Mouse (Mus musculus): ENCODE results near the gene Crmp1. TPM values are rescaled to one million over a fixed set of nuclear protein-coding genes. Genes with fewer than 3 reads are reported as not detected.

Gene Crmp1
- polyA plus RNA-seq, 1 experiment from 2014 or later: 851 TPM

GRCm38 (mm10) chr5:37244161-37244560 is 2.4 kb downstream of the Crmp1 start:
- Histone ChIP-seq H3K4me2 (ENCODE audit: low read length) (peak overlapping the region; percentile 91), H3K36me3 (ENCODE audit: control insufficient read depth, insufficient read depth, low read length) (no peaks in the 10 kb centered on the region), H3K4me3 (ENCODE audit: low read length) (peak overlapping the region; percentile 71), H3K27me3 (replicated peaks; ENCODE audit: control insufficient read depth, insufficient read depth, low read length) (no peaks in the 10 kb centered on the region), H3K9me3 (ENCODE audit: control insufficient read depth, low read length) (no peaks in the 10 kb centered on the region), H3K4me1 (ENCODE audit: control insufficient read depth, insufficient read depth, low read depth, low read length) (peaks cover 30% of the 10 kb centered on the region), H3K27ac (ENCODE audit: low read depth, low read length) (peak overlapping the region; percentile 94), H3K9ac (ENCODE audit: low read depth, low read length) (peak overlapping the region; percentile 78)
- 2% methylated on average over 13 of the region's 13 CpGs for WGBS
- ATAC-seq: peak; percentile 39

GRCm38 (mm10) chr5:37244666-37245242 is 3.0 kb downstream of the Crmp1 start:
- ATAC-seq: no peak
- WGBS: 35% methylated on average over 9 of the region's 9 CpGs
- Histone ChIP-seq H3K27ac (ENCODE audit: low read depth, low read length) (peak overlapping the region; percentile 94), H3K9ac (ENCODE audit: low read depth, low read length) (peak overlapping the region; percentile 85), H3K9me3 (ENCODE audit: control insufficient read depth, low read length) (no peaks in the 10 kb centered on the region), H3K4me1 (ENCODE audit: control insufficient read depth, insufficient read depth, low read depth, low read length) (peaks cover 34% of the 10 kb centered on the region), H3K27me3 (replicated peaks; ENCODE audit: control insufficient read depth, insufficient read depth, low read length) (no peaks in the 10 kb centered on the region), H3K4me3 (ENCODE audit: low read length) (peak overlapping the region; percentile 71), H3K4me2 (ENCODE audit: low read length) (peak overlapping the region; percentile 91), H3K36me3 (ENCODE audit: control insufficient read depth, insufficient read depth, low read length) (no peaks in the 10 kb centered on the region)

GRCm38 (mm10) chr5:37245651-37246050 is 3.9 kb downstream of the Crmp1 start:
- peak overlapping the region; percentile 71 for H3K4me3 ChIP-seq (ENCODE audit: low read length)
- H3K4me2 ChIP-seq (ENCODE audit: low read length): peak overlapping the region; percentile 91
- H3K9me3 ChIP-seq (ENCODE audit: control insufficient read depth, low read length): no peaks in the 10 kb centered on the region
- H3K36me3 ChIP-seq (ENCODE audit: control insufficient read depth, insufficient read depth, low read length): no peaks in the 10 kb centered on the region
- peaks cover 38% of the 10 kb centered on the region for H3K4me1 ChIP-seq (ENCODE audit: control insufficient read depth, insufficient read depth, low read depth, low read length)
- peak overlapping the region; percentile 94 for H3K27ac ChIP-seq (ENCODE audit: low read depth, low read length)
- peak; percentile 55 for ATAC-seq
- H3K27me3 ChIP-seq (replicated peaks; ENCODE audit: control insufficient read depth, insufficient read depth, low read length): no peaks in the 10 kb centered on the region
- under 1% methylated on average over 38 of the region's 42 CpGs for WGBS
- H3K9ac ChIP-seq (ENCODE audit: low read depth, low read length): peak overlapping the region; percentile 85

- H3K36me3 ChIP-seq (ENCODE audit: control insufficient read depth, insufficient read depth, low read length): no peaks in the 10 kb centered on the region
- peak overlapping the region; percentile 71 for H3K4me3 ChIP-seq (ENCODE audit: low read length)
- H3K4me2 ChIP-seq (ENCODE audit: low read length): peak overlapping the region; percentile 91
- H3K9ac ChIP-seq (ENCODE audit: low read depth, low read length): peak overlapping the region; percentile 85
- peaks cover 42% of the 10 kb centered on the region for H3K4me1 ChIP-seq (ENCODE audit: control insufficient read depth, insufficient read depth, low read depth, low read length)
- H3K9me3 ChIP-seq (ENCODE audit: control insufficient read depth, low read length): no peaks in the 10 kb centered on the region
- H3K27me3 ChIP-seq (replicated peaks; ENCODE audit: control insufficient read depth, insufficient read depth, low read length): no peaks in the 10 kb centered on the region
- 1% methylated on average over 33 of the region's 37 CpGs for WGBS
- ATAC-seq: peak; percentile 15
- H3K27ac ChIP-seq (ENCODE audit: low read depth, low read length): peak overlapping the region; percentile 94
Observed at GRCm38 (mm10) chr5:37246138-37246910, 4.6 kb downstream of the Crmp1 start.

- Histone ChIP-seq H3K9ac (ENCODE audit: low read depth, low read length) (peak overlapping the region; percentile 85), H3K4me2 (ENCODE audit: low read length) (peak overlapping the region; percentile 91), H3K4me1 (ENCODE audit: control insufficient read depth, insufficient read depth, low read depth, low read length) (peaks cover 49% of the 10 kb centered on the region), H3K27me3 (replicated peaks; ENCODE audit: control insufficient read depth, insufficient read depth, low read length) (no peaks in the 10 kb centered on the region), H3K4me3 (ENCODE audit: low read length) (peak overlapping the region; percentile 71), H3K27ac (ENCODE audit: low read depth, low read length) (peak overlapping the region; percentile 94), H3K36me3 (ENCODE audit: control insufficient read depth, insufficient read depth, low read length) (no peaks in the 10 kb centered on the region), H3K9me3 (ENCODE audit: control insufficient read depth, low read length) (no peaks in the 10 kb centered on the region)
- WGBS: 23% methylated on average over 4 of the region's 4 CpGs
- no peak for ATAC-seq
Observed at GRCm38 (mm10) chr5:37247456-37247855, 5.7 kb downstream of the Crmp1 start.

GRCm38 (mm10) chr5:37248870-37249269 is 7.1 kb downstream of the Crmp1 start:
- no peak overlapping the region for H3K27ac ChIP-seq (ENCODE audit: low read depth, low read length)
- peak overlapping the region; percentile 71 for H3K4me3 ChIP-seq (ENCODE audit: low read length)
- H3K4me2 ChIP-seq (ENCODE audit: low read length): peak overlapping the region; percentile 91
- 64% methylated on average over 3 of the region's 3 CpGs for WGBS
- no peaks in the 10 kb centered on the region for H3K9me3 ChIP-seq (ENCODE audit: control insufficient read depth, low read length)
- no peak overlapping the region for H3K9ac ChIP-seq (ENCODE audit: low read depth, low read length)
- H3K27me3 ChIP-seq (replicated peaks; ENCODE audit: control insufficient read depth, insufficient read depth, low read length): no peaks in the 10 kb centered on the region
- peaks cover 51% of the 10 kb centered on the region for H3K4me1 ChIP-seq (ENCODE audit: control insufficient read depth, insufficient read depth, low read depth, low read length)
- ATAC-seq: no peak
- H3K36me3 ChIP-seq (ENCODE audit: control insufficient read depth, insufficient read depth, low read length): no peaks in the 10 kb centered on the region

GRCm38 (mm10) chr5:37251596-37251995 is 9.9 kb downstream of the Crmp1 start:
- no peaks in the 10 kb centered on the region for H3K9me3 ChIP-seq (ENCODE audit: control insufficient read depth, low read length)
- ATAC-seq: no peak
- H3K4me3 ChIP-seq (ENCODE audit: low read length): no peak overlapping the region
- no peak overlapping the region for H3K4me2 ChIP-seq (ENCODE audit: low read length)
- 68% methylated on average over 3 of the region's 3 CpGs for WGBS
- H3K27ac ChIP-seq (ENCODE audit: low read depth, low read length): no peak overlapping the region
- no peaks in the 10 kb centered on the region for H3K36me3 ChIP-seq (ENCODE audit: control insufficient read depth, insufficient read depth, low read length)
- no peak overlapping the region for H3K9ac ChIP-seq (ENCODE audit: low read depth, low read length)
- no peaks in the 10 kb centered on the region for H3K27me3 ChIP-seq (replicated peaks; ENCODE audit: control insufficient read depth, insufficient read depth, low read length)
- H3K4me1 ChIP-seq (ENCODE audit: control insufficient read depth, insufficient read depth, low read depth, low read length): peaks cover 65% of the 10 kb centered on the region

GRCm38 (mm10) chr5:37252101-37252804 is 10.5 kb downstream of the Crmp1 start:
- 84% methylated on average over 9 of the region's 9 CpGs for WGBS
- H3K9me3 ChIP-seq (ENCODE audit: control insufficient read depth, low read length): no peaks in the 10 kb centered on the region
- H3K4me1 ChIP-seq (ENCODE audit: control insufficient read depth, insufficient read depth, low read depth, low read length): peaks cover 70% of the 10 kb centered on the region

GRCm38 (mm10) chr5:37254523-37254922 is 12.8 kb downstream of the Crmp1 start:
- Histone ChIP-seq H3K9ac (ENCODE audit: low read depth, low read length) (no peak overlapping the region), H3K4me2 (ENCODE audit: low read length) (no peak overlapping the region), H3K9me3 (ENCODE audit: control insufficient read depth, low read length) (no peaks in the 10 kb centered on the region), H3K36me3 (ENCODE audit: control insufficient read depth, insufficient read depth, low read length) (no peaks in the 10 kb centered on the region), H3K27me3 (replicated peaks; ENCODE audit: control insufficient read depth, insufficient read depth, low read length) (no peaks in the 10 kb centered on the region), H3K4me3 (ENCODE audit: low read length) (no peak overlapping the region), H3K4me1 (ENCODE audit: control insufficient read depth, insufficient read depth, low read depth, low read length) (peaks cover 62% of the 10 kb centered on the region), H3K27ac (ENCODE audit: low read depth, low read length) (no peak overlapping the region)
- ATAC-seq: 0 out of 2 replicates have a peak, but pooled peaks have one; percentile 5
- 60% methylated on average over 4 of the region's 4 CpGs for WGBS

More at GRCm38 (mm10) chr5:37252101-37252804, 10.5 kb downstream of the Crmp1 start:
- H3K4me3 ChIP-seq (ENCODE audit: low read length): no peak overlapping the region
- no peak overlapping the region for H3K4me2 ChIP-seq (ENCODE audit: low read length)
- H3K9ac ChIP-seq (ENCODE audit: low read depth, low read length): no peak overlapping the region
- no peaks in the 10 kb centered on the region for H3K36me3 ChIP-seq (ENCODE audit: control insufficient read depth, insufficient read depth, low read length)
- ATAC-seq: no peak
- no peak overlapping the region for H3K27ac ChIP-seq (ENCODE audit: low read depth, low read length)
- H3K27me3 ChIP-seq (replicated peaks; ENCODE audit: control insufficient read depth, insufficient read depth, low read length): no peaks in the 10 kb centered on the region
